Mouse (Mus musculus): ENCODE measurements at regions not wholly inside any gene's neighbourhood (a gene's known extent, or its start where the extent isn't known, plus 50 kb on each side); places are given as distances from the start of the nearest gene placed in this dataset.

- Histone ChIP-seq H3K4me1 (replicated peaks; ENCODE audit: control insufficient read depth, insufficient read depth, low read length) (no peaks in the 10 kb centered on the region), H3K27me3 (ENCODE audit: control insufficient read depth, insufficient read depth, low read depth, low read length) (no peaks in the 10 kb centered on the region), H3K27ac (ENCODE audit: low read length) (no peak overlapping the region), H3K4me3 (ENCODE audit: low read length) (no peak overlapping the region), H3K9ac (ENCODE audit: low read length) (no peak overlapping the region), H3K9me3 (ENCODE audit: control insufficient read depth, low read length) (no peaks in the 10 kb centered on the region), H3K4me2 (ENCODE audit: low read depth, low read length) (no peak overlapping the region), H3K36me3 (ENCODE audit: control insufficient read depth, insufficient read depth, low read length) (no peaks in the 10 kb centered on the region)
- WGBS: 86% methylated on average over 14 of the region's 14 CpGs
- ATAC-seq (ENCODE audit: low read depth): peak; percentile 100
These were observed 830.9 kb upstream of the Tyrp1 start for GRCm38 (mm10) chr4:80002738-80003635.

GRCm38 (mm10) chr4:80003636-80004365 lies 830.1 kb upstream of the Tyrp1 start:
- ATAC-seq (ENCODE audit: low read depth): peak; percentile 92

GRCm38 (mm10) chr4:80004366-80004700 lies 829.6 kb upstream of the Tyrp1 start:
- no peaks in the 10 kb centered on the region for H3K27me3 ChIP-seq (ENCODE audit: control insufficient read depth, insufficient read depth, low read depth, low read length)
- no peak for ATAC-seq (ENCODE audit: low read depth)
- no peak overlapping the region for H3K27ac ChIP-seq (ENCODE audit: low read length)
- no peaks in the 10 kb centered on the region for H3K36me3 ChIP-seq (ENCODE audit: control insufficient read depth, insufficient read depth, low read length)
- no peak overlapping the region for H3K9ac ChIP-seq (ENCODE audit: low read length)
- no peaks in the 10 kb centered on the region for H3K9me3 ChIP-seq (ENCODE audit: control insufficient read depth, low read length)
- H3K4me3 ChIP-seq (ENCODE audit: low read length): no peak overlapping the region
- H3K4me1 ChIP-seq (replicated peaks; ENCODE audit: control insufficient read depth, insufficient read depth, low read length): no peaks in the 10 kb centered on the region
- 74% methylated on average over 4 of the region's 4 CpGs for WGBS
- no peak overlapping the region for H3K4me2 ChIP-seq (ENCODE audit: low read depth, low read length)

More at GRCm38 (mm10) chr4:80003636-80004365, 830.1 kb upstream of the Tyrp1 start:
- no peak overlapping the region for H3K4me2 ChIP-seq (ENCODE audit: low read depth, low read length)
- no peaks in the 10 kb centered on the region for H3K36me3 ChIP-seq (ENCODE audit: control insufficient read depth, insufficient read depth, low read length)
- H3K27ac ChIP-seq (ENCODE audit: low read length): no peak overlapping the region
- no peaks in the 10 kb centered on the region for H3K27me3 ChIP-seq (ENCODE audit: control insufficient read depth, insufficient read depth, low read depth, low read length)
- H3K9me3 ChIP-seq (ENCODE audit: control insufficient read depth, low read length): no peaks in the 10 kb centered on the region
- no peak overlapping the region for H3K9ac ChIP-seq (ENCODE audit: low read length)
- H3K4me3 ChIP-seq (ENCODE audit: low read length): no peak overlapping the region
- no peaks in the 10 kb centered on the region for H3K4me1 ChIP-seq (replicated peaks; ENCODE audit: control insufficient read depth, insufficient read depth, low read length)
- 84% methylated on average over 13 of the region's 13 CpGs for WGBS

- Histone ChIP-seq H3K27me3 (ENCODE audit: control insufficient read depth, insufficient read depth, low read depth, low read length) (no peaks in the 10 kb centered on the region), H3K27ac (ENCODE audit: low read length) (no peak overlapping the region), H3K9me3 (ENCODE audit: control insufficient read depth, low read length) (no peaks in the 10 kb centered on the region), H3K4me2 (ENCODE audit: low read depth, low read length) (no peak overlapping the region), H3K36me3 (ENCODE audit: control insufficient read depth, insufficient read depth, low read length) (no peaks in the 10 kb centered on the region), H3K9ac (ENCODE audit: low read length) (no peak overlapping the region), H3K4me3 (ENCODE audit: low read length) (no peak overlapping the region), H3K4me1 (replicated peaks; ENCODE audit: control insufficient read depth, insufficient read depth, low read length) (no peaks in the 10 kb centered on the region)
- 92% methylated on average over 4 of the region's 4 CpGs for WGBS
- ATAC-seq (ENCODE audit: low read depth): no peak
These were observed 829.1 kb upstream of the Tyrp1 start for GRCm38 (mm10) chr4:80004788-80005187.

GRCm38 (mm10) chr4:80027876-80028275 lies 806.0 kb upstream of the Tyrp1 start:
- no peak for ATAC-seq (ENCODE audit: low read depth)
- H3K9ac ChIP-seq (ENCODE audit: low read length): no peak overlapping the region
- H3K4me3 ChIP-seq (ENCODE audit: low read length): no peak overlapping the region
- H3K9me3 ChIP-seq (ENCODE audit: control insufficient read depth, low read length): no peaks in the 10 kb centered on the region
- H3K27me3 ChIP-seq (ENCODE audit: control insufficient read depth, insufficient read depth, low read depth, low read length): no peaks in the 10 kb centered on the region
- no peaks in the 10 kb centered on the region for H3K4me1 ChIP-seq (replicated peaks; ENCODE audit: control insufficient read depth, insufficient read depth, low read length)
- 43% methylated on average over 3 of the region's 3 CpGs for WGBS
- no peaks in the 10 kb centered on the region for H3K36me3 ChIP-seq (ENCODE audit: control insufficient read depth, insufficient read depth, low read length)
- no peak overlapping the region for H3K4me2 ChIP-seq (ENCODE audit: low read depth, low read length)
- H3K27ac ChIP-seq (ENCODE audit: low read length): no peak overlapping the region

- Histone ChIP-seq H3K36me3 (ENCODE audit: control insufficient read depth, insufficient read depth, low read length) (no peaks in the 10 kb centered on the region), H3K27me3 (ENCODE audit: control insufficient read depth, insufficient read depth, low read depth, low read length) (no peaks in the 10 kb centered on the region), H3K4me1 (replicated peaks; ENCODE audit: control insufficient read depth, insufficient read depth, low read length) (no peaks in the 10 kb centered on the region), H3K9ac (ENCODE audit: low read length) (no peak overlapping the region), H3K4me2 (ENCODE audit: low read depth, low read length) (no peak overlapping the region), H3K4me3 (ENCODE audit: low read length) (no peak overlapping the region), H3K27ac (ENCODE audit: low read length) (no peak overlapping the region), H3K9me3 (ENCODE audit: control insufficient read depth, low read length) (no peaks in the 10 kb centered on the region)
- no peak for ATAC-seq (ENCODE audit: low read depth)
- 66% methylated on average over 6 of the region's 6 CpGs for WGBS
These were observed 786.0 kb upstream of the Tyrp1 start for GRCm38 (mm10) chr4:80047956-80048355.
